Mouse (Mus musculus): ENCODE measurements around the gene Gm11099. TPM values are rescaled to one million over a fixed set of nuclear protein-coding genes. Genes with fewer than 3 reads are reported as not detected.

Gm11099 gene
- total and polyA plus RNA-seq, 2 experiments, result not detected

- Histone ChIP-seq H3K4me1 (ENCODE audit: control insufficient read depth, insufficient read depth, low read length) (no peaks in the 10 kb centered on the region), H3K27ac (replicated peaks; ENCODE audit: insufficient read depth, low read depth, low read length) (no peak overlapping the region), H3K36me3 (ENCODE audit: control insufficient read depth, insufficient read depth, low read length) (no peaks in the 10 kb centered on the region), H3K4me3 (ENCODE audit: insufficient read depth, low read depth, low read length) (no peak overlapping the region), H3K79me2 (ENCODE audit: control insufficient read depth, insufficient read depth, low read length) (no peaks in the 10 kb centered on the region), H3K9ac (ENCODE audit: low read depth, low read length) (no peak overlapping the region), H3K27me3 (ENCODE audit: control insufficient read depth, insufficient read depth, low read length) (no peaks in the 10 kb centered on the region)
- DNase-seq (ENCODE audit: extremely low read depth, low read depth, low spot score), result no peak
- 93% methylated on average over 9 of the region's 9 CpGs for WGBS
- TF ChIP-seq POLR2A (IDR thresholded peaks at IDR 0.05; ENCODE audit: extremely low read depth, insufficient read depth, low read length), result no peak
- TF ChIP-seq CTCF (IDR thresholded peaks at IDR 0.05; ENCODE audit: low read depth, low read length), result no peak
These were observed 53.1 kb downstream of the Gm11099 start for GRCm38 (mm10) chr2:58912339-58912738.

DNA sequence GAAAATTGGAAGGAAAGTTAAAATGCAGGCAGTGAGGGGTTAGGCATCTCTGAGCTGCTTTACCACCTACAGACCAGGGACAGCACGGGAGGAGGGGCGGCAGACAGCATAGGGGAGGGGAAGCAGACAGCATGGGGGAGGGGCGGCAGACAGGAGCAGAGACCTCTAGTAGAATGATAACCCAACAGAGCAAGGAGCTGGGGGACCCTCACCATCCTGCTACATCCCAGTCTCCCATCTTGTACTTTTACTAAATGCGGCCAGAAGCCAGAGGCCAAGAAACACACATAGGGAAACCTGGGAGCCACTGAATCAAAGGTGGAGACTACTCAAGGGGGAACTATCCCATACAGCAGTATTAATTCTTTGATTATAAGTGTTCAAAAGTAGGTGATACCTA, 59.1 kb downstream of the Gm11099 start:
- 79% methylated on average over 4 of the region's 4 CpGs for WGBS
- H3K27ac ChIP-seq (replicated peaks; ENCODE audit: insufficient read depth, low read depth, low read length), result no peak overlapping the region

DNA sequence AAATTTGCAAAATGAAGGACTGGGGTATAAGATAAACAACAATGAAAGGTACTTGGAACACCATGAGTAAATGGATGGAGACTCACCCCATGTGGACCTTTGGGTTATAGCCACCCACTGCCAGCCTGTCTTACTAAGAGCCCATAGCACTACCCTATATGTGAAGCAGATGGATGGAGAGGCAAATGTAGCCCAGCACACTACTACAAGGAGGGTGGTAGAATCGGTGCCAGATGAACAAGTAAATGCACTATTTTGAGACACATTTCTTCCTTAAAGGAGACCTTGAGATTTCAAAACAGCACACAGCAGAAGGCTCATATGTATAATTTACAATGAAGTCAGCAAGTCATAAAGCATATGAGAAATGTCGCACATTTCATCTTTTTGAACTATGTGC, 66.3 kb downstream of the Gm11099 start:
- TF ChIP-seq CTCF (IDR thresholded peaks at IDR 0.05; ENCODE audit: low read depth, low read length) (no peak), POLR2A (IDR thresholded peaks at IDR 0.05; ENCODE audit: extremely low read depth, insufficient read depth, low read length) (no peak)
- Histone ChIP-seq H3K27ac (replicated peaks; ENCODE audit: insufficient read depth, low read depth, low read length) (no peak overlapping the region), H3K9ac (ENCODE audit: low read depth, low read length) (no peak overlapping the region), H3K4me1 (ENCODE audit: control insufficient read depth, insufficient read depth, low read length) (no peaks in the 10 kb centered on the region), H3K27me3 (ENCODE audit: control insufficient read depth, insufficient read depth, low read length) (no peaks in the 10 kb centered on the region), H3K36me3 (ENCODE audit: control insufficient read depth, insufficient read depth, low read length) (no peaks in the 10 kb centered on the region), H3K4me3 (ENCODE audit: insufficient read depth, low read depth, low read length) (no peak overlapping the region), H3K79me2 (ENCODE audit: control insufficient read depth, insufficient read depth, low read length) (no peaks in the 10 kb centered on the region)
- no peak for DNase-seq (ENCODE audit: extremely low read depth, low read depth, low spot score)
- 97% methylated on average over 2 of the region's 2 CpGs for WGBS

More for the DNA sequence above, 59.1 kb downstream of the Gm11099 start:
- Histone ChIP-seq H3K4me3 (ENCODE audit: insufficient read depth, low read depth, low read length) (no peak overlapping the region), H3K4me1 (ENCODE audit: control insufficient read depth, insufficient read depth, low read length) (peaks cover 5% of the 10 kb centered on the region), H3K36me3 (ENCODE audit: control insufficient read depth, insufficient read depth, low read length) (no peaks in the 10 kb centered on the region), H3K79me2 (ENCODE audit: control insufficient read depth, insufficient read depth, low read length) (no peaks in the 10 kb centered on the region), H3K27me3 (ENCODE audit: control insufficient read depth, insufficient read depth, low read length) (no peaks in the 10 kb centered on the region), H3K9ac (ENCODE audit: low read depth, low read length) (no peak overlapping the region)
- no peak for TF ChIP-seq CTCF (IDR thresholded peaks at IDR 0.05; ENCODE audit: low read depth, low read length)
- TF ChIP-seq POLR2A (IDR thresholded peaks at IDR 0.05; ENCODE audit: extremely low read depth, insufficient read depth, low read length), result no peak
- no peak for DNase-seq (ENCODE audit: extremely low read depth, low read depth, low spot score)

GRCm38 (mm10) chr2:58941361-58941760, 82.1 kb downstream of the Gm11099 start:
- Histone ChIP-seq H3K79me2 (ENCODE audit: control insufficient read depth, insufficient read depth, low read length) (no peaks in the 10 kb centered on the region), H3K9ac (ENCODE audit: low read depth, low read length) (no peak overlapping the region), H3K27me3 (ENCODE audit: control insufficient read depth, insufficient read depth, low read length) (no peaks in the 10 kb centered on the region), H3K4me1 (ENCODE audit: control insufficient read depth, insufficient read depth, low read length) (no peaks in the 10 kb centered on the region), H3K4me3 (ENCODE audit: insufficient read depth, low read depth, low read length) (no peak overlapping the region), H3K27ac (replicated peaks; ENCODE audit: insufficient read depth, low read depth, low read length) (no peak overlapping the region), H3K36me3 (ENCODE audit: control insufficient read depth, insufficient read depth, low read length) (no peaks in the 10 kb centered on the region)
- WGBS, result 82% methylated on average over 4 of the region's 4 CpGs
- no peak for DNase-seq (ENCODE audit: extremely low read depth, low read depth, low spot score)
- no peak for TF ChIP-seq POLR2A (IDR thresholded peaks at IDR 0.05; ENCODE audit: extremely low read depth, insufficient read depth, low read length)
- no peak for TF ChIP-seq CTCF (IDR thresholded peaks at IDR 0.05; ENCODE audit: low read depth, low read length)

- no peaks in the 10 kb centered on the region for H3K4me1 ChIP-seq (ENCODE audit: control insufficient read depth, insufficient read depth, low read length)
- no peaks in the 10 kb centered on the region for H3K27me3 ChIP-seq (ENCODE audit: control insufficient read depth, insufficient read depth, low read length)
- no peaks in the 10 kb centered on the region for H3K36me3 ChIP-seq (ENCODE audit: control insufficient read depth, insufficient read depth, low read length)
- no peak overlapping the region for H3K27ac ChIP-seq (replicated peaks; ENCODE audit: insufficient read depth, low read depth, low read length)
- WGBS, result 93% methylated on average over 7 of the region's 7 CpGs
- no peak overlapping the region for H3K9ac ChIP-seq (ENCODE audit: low read depth, low read length)
- no peak for TF ChIP-seq CTCF (IDR thresholded peaks at IDR 0.05; ENCODE audit: low read depth, low read length)
- TF ChIP-seq POLR2A (IDR thresholded peaks at IDR 0.05; ENCODE audit: extremely low read depth, insufficient read depth, low read length), result no peak
- no peak overlapping the region for H3K4me3 ChIP-seq (ENCODE audit: insufficient read depth, low read depth, low read length)
- no peaks in the 10 kb centered on the region for H3K79me2 ChIP-seq (ENCODE audit: control insufficient read depth, insufficient read depth, low read length)
- DNase-seq (ENCODE audit: extremely low read depth, low read depth, low spot score), result no peak
These were observed 89.6 kb downstream of the Gm11099 start for GRCm38 (mm10) chr2:58948796-58949195.

GRCm38 (mm10) chr2:58952101-58952500, 92.9 kb downstream of the Gm11099 start:
- Histone ChIP-seq H3K79me2 (ENCODE audit: control insufficient read depth, insufficient read depth, low read length) (no peaks in the 10 kb centered on the region), H3K4me1 (ENCODE audit: control insufficient read depth, insufficient read depth, low read length) (no peaks in the 10 kb centered on the region), H3K36me3 (ENCODE audit: control insufficient read depth, insufficient read depth, low read length) (no peaks in the 10 kb centered on the region), H3K27me3 (ENCODE audit: control insufficient read depth, insufficient read depth, low read length) (no peaks in the 10 kb centered on the region), H3K4me3 (ENCODE audit: insufficient read depth, low read depth, low read length) (no peak overlapping the region), H3K9ac (ENCODE audit: low read depth, low read length) (no peak overlapping the region), H3K27ac (replicated peaks; ENCODE audit: insufficient read depth, low read depth, low read length) (no peak overlapping the region)
- no peak for TF ChIP-seq POLR2A (IDR thresholded peaks at IDR 0.05; ENCODE audit: extremely low read depth, insufficient read depth, low read length)
- no peak for TF ChIP-seq CTCF (IDR thresholded peaks at IDR 0.05; ENCODE audit: low read depth, low read length)
- 95% methylated on average over 3 of the region's 3 CpGs for WGBS
- no peak for DNase-seq (ENCODE audit: extremely low read depth, low read depth, low spot score)

Measured in liver, adult 2 months (tissue).